Mouse (Mus musculus): ENCODE results near the gene Tusc2. TPM values are rescaled to one million over a fixed set of nuclear protein-coding genes. Genes with fewer than 3 reads are reported as not detected.
"Not testable (repeated sequence)": the region's sequence is repeated elsewhere in the genome, so short reads cannot be mapped to it uniquely, and the experiment has no call there.

The Tusc2 gene
- polyA plus RNA-seq, 1 experiment from 2014 or later = 125 TPM

DNA sequence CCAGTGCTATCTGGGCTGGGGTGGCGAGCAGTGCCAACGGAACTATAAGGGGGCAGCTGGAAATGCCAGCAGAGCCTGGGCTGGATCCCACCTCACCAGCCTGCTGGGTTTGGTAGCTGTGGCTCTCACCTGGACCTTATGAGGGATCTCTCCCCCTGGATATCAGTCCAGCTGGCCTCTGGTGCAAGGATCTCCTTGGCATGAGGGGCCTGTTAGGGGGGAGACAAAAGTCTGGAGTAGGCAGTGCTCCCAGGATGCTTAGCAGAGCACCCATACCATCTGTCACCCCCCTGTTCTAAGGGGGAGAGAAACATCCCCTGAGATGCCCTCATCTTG lies 9.2 kb downstream of the Tusc2 start:
- H3K4me1 ChIP-seq = peaks cover 43% of the 10 kb centered on the region
- WGBS = 100% methylated on average over 2 of the region's 2 CpGs
- no peak overlapping the region for H3K9ac ChIP-seq
- no peak overlapping the region for H3K4me3 ChIP-seq
- no peak for ATAC-seq (replicated peaks)
- no peaks in the 10 kb centered on the region for H3K27me3 ChIP-seq (replicated peaks)
- H3K27ac ChIP-seq = no peak overlapping the region
- no peaks in the 10 kb centered on the region for H3K9me3 ChIP-seq
- no peak overlapping the region for H3K4me2 ChIP-seq
- H3K36me3 ChIP-seq (replicated peaks) = peaks cover 25% of the 10 kb centered on the region

- H3K27me3 ChIP-seq (replicated peaks); H3K9me3 ChIP-seq; H3K4me2 ChIP-seq; H3K4me3 ChIP-seq; H3K27ac ChIP-seq; ATAC-seq (replicated peaks); H3K9ac ChIP-seq: not testable (repeated sequence)
- peaks cover 25% of the 10 kb centered on the region for H3K36me3 ChIP-seq (replicated peaks)
- WGBS = 78% methylated on average over 6 of the region's 6 CpGs
- peaks cover 33% of the 10 kb centered on the region for H3K4me1 ChIP-seq
Observed at GRCm38 (mm10) chr9:107573774-107574173, 10.7 kb downstream of the Tusc2 start.

DNA sequence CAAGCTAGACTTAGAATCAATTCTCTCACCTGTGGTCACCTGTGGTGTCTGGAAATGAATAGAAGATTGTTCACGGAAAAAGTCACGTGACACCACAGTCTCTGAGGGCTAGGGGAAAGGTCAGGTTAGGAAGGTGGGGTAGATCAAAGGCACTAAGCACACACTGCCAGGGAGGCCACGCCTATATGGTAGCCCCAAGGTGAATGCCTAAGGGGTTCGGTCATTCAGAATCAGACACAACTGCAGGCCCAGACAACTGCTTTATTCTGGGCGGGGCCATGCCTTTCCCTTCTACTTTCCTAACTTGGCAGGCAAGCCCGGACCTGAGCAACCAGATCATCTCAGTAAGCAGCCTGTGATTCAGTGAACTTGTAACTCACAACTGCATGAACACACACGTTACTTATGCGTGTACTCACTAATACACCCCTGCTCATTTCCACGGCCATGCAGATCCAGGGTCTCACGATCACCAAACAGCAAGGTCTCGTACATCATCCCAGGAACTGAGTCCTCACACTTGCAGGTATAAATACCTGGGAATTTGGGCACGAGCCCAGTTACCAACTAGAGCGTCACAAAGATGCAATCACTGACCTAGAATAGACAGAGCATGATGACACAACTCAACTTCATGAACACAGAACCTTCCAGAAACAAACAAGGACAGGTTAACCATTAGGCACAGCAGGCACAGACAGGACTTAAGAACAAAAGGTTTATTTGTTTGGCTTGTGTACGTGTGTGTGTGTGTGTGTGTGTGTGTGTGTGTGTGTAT lies 12.7 kb downstream of the Tusc2 start:
- 90% methylated on average over 14 of the region's 14 CpGs for WGBS

DNA sequence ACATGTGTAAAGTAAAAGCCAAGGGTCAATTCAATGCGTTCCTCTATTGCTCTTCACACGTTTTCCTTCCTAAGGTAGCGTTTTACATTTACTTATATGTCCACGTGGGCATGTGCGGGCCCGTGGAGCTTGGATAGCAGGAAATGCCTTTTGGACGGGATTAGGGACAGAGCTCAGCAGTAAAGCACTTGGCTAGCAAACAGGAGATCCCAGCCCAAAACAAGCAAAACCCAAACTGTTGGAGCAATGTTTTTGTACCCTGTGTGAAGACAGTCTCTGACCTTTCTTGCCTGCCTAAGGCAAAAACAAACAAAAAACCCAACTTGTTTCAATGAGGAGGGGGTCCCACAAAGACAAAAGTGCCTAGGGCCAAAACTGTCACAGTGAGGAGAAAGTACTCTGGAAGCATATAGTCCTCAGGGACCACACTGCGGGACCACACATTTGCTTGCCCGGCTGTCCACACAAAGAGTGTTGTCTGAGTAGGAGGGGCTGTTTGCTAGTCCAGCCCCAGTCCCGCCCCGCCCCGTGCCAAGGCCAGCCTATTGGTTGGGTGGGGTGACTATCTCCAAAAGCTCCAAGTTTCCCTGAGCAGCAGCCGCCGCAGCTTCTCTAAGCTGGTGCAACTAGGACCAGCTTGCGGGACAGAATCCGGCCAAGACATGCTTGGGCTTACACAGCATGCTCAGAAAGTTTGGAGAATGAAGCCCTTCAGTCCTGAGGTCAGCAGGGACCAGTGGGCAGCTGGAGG lies 13.5 kb downstream of the Tusc2 start, which contains the start of gene Hyal1:
Hyal1 (plus strand) TSS at position 571 of the 751 bp plus-strand sequence.
- Histone ChIP-seq H3K4me1 (peaks cover 34% of the 10 kb centered on the region), H3K4me2 (peak within 1 kb of the TSS; percentile 34), H3K27ac (peak within 1 kb of the TSS; percentile 43; the same call in 1 of the 2 replicates), H3K27me3 (replicated peaks) (no peaks in the 10 kb centered on the region), H3K4me3 (no peak within 1 kb of the TSS), H3K9ac (no peak within 1 kb of the TSS), H3K9me3 (no peaks in the 10 kb centered on the region), H3K36me3 (replicated peaks) (peaks cover 18% of the 10 kb centered on the region)
- 0 out of 2 replicates have a peak, but pooled peaks have one; percentile 30 for ATAC-seq (replicated peaks)
- 25% methylated on average over 16 of the region's 16 CpGs for WGBS

More for the DNA sequence above, 12.7 kb downstream of the Tusc2 start:
- Histone ChIP-seq H3K27ac (no peak overlapping the region), H3K4me2 (no peak overlapping the region), H3K9me3 (no peaks in the 10 kb centered on the region), H3K9ac (no peak overlapping the region), H3K4me1 (peaks cover 35% of the 10 kb centered on the region), H3K36me3 (replicated peaks) (peaks cover 24% of the 10 kb centered on the region), H3K27me3 (replicated peaks) (no peaks in the 10 kb centered on the region), H3K4me3 (no peak overlapping the region)
- no peak for ATAC-seq (replicated peaks)

GRCm38 (mm10) chr9:107577871-107578270 lies 14.8 kb downstream of the Tusc2 start:
- no peak overlapping the region for H3K4me3 ChIP-seq
- WGBS = 93% methylated on average over 10 of the region's 10 CpGs
- no peak overlapping the region for H3K4me2 ChIP-seq
- peaks cover 4% of the 10 kb centered on the region; the same call in 1 of the 2 replicates for H3K36me3 ChIP-seq (replicated peaks)
- peaks cover 34% of the 10 kb centered on the region for H3K4me1 ChIP-seq
- no peaks in the 10 kb centered on the region for H3K9me3 ChIP-seq
- H3K27ac ChIP-seq = no peak overlapping the region
- H3K9ac ChIP-seq = no peak overlapping the region
- ATAC-seq (replicated peaks) = no peak
- H3K27me3 ChIP-seq (replicated peaks) = no peaks in the 10 kb centered on the region

DNA sequence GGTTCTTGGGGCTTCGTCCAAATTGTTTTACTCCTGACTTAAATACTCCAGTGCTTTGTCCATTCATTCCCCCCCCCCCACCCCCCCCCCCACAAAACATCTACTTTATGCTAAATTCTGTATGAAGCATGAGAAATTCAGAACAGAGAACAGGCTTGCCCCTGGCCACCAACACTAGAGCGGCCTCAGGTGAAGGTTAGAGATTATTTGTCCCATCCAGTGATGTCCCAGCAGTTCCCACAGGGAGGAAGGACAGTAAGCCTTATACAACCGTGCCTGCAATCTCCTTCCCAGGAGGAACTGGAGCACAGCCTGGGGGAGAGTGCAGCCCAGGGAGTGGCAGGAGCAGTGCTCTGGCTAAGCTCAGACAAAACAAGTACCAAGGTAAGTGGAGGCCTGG lies 15.5 kb downstream of the Tusc2 start, which contains the start of gene Naa80:
Naa80 (plus strand) TSS at position 301 of the 400 bp plus-strand sequence.
- Histone ChIP-seq H3K36me3 (replicated peaks) (peaks cover 4% of the 10 kb centered on the region; the same call in 1 of the 2 replicates), H3K4me3 (no peak within 1 kb of the TSS), H3K9me3 (no peaks in the 10 kb centered on the region), H3K4me2 (no peak within 1 kb of the TSS), H3K27me3 (replicated peaks) (no peaks in the 10 kb centered on the region), H3K27ac (no peak within 1 kb of the TSS), H3K4me1 (peaks cover 34% of the 10 kb centered on the region), H3K9ac (0 out of 2 replicates have a peak within 1 kb of the TSS, but pooled peaks have one; percentile 8)
- ATAC-seq (replicated peaks) = no peak
- 77% methylated on average over 3 of the region's 3 CpGs for WGBS

DNA sequence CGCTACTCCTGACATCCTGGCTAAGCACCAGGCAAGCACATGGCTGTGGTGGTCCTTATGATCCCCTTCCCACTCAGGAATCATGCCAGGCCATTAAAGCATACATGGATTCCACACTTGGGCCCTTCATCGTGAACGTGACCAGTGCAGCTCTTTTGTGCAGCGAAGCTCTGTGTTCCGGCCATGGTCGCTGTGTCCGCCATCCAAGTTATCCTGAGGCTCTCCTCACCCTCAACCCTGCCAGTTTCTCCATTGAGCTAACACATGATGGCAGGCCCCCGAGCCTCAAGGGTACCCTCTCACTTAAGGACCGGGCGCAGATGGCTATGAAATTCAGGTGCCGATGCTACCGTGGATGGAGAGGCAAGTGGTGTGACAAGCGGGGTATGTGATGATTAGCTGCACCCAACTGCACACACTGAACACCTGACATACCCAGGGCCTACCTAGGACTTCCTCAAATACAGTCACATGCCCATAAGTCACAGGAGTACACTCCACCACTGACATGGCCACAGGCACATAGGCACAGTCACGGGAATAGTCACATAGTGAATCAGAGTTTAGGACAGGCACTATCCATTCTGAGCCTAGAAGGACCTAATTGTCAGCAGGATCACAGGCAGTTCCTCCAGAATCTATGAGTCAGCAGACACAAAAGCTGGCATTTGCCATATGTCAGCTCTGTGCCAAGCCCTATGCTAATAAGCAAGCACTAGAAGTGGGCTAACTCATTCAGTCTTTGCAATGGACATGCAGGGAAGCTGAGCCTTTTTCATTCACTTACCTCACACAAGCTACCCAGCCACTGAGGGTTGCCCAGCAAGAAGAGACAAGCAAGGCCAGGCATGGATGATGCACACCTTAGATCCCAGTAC lies 16.2 kb downstream of the Tusc2 start:
- Histone ChIP-seq H3K36me3 (replicated peaks) (peaks cover 4% of the 10 kb centered on the region; the same call in 1 of the 2 replicates), H3K27me3 (replicated peaks) (no peaks in the 10 kb centered on the region), H3K27ac (no peak overlapping the region), H3K4me1 (peaks cover 34% of the 10 kb centered on the region), H3K4me2 (peak overlapping the region; percentile 96; the same call in 1 of the 2 replicates), H3K9me3 (no peaks in the 10 kb centered on the region), H3K4me3 (no peak overlapping the region), H3K9ac (0 out of 2 replicates have a peak overlapping the region, but pooled peaks have one; percentile 8)
- ATAC-seq (replicated peaks) = no peak
- WGBS = 96% methylated on average over 14 of the region's 14 CpGs

DNA sequence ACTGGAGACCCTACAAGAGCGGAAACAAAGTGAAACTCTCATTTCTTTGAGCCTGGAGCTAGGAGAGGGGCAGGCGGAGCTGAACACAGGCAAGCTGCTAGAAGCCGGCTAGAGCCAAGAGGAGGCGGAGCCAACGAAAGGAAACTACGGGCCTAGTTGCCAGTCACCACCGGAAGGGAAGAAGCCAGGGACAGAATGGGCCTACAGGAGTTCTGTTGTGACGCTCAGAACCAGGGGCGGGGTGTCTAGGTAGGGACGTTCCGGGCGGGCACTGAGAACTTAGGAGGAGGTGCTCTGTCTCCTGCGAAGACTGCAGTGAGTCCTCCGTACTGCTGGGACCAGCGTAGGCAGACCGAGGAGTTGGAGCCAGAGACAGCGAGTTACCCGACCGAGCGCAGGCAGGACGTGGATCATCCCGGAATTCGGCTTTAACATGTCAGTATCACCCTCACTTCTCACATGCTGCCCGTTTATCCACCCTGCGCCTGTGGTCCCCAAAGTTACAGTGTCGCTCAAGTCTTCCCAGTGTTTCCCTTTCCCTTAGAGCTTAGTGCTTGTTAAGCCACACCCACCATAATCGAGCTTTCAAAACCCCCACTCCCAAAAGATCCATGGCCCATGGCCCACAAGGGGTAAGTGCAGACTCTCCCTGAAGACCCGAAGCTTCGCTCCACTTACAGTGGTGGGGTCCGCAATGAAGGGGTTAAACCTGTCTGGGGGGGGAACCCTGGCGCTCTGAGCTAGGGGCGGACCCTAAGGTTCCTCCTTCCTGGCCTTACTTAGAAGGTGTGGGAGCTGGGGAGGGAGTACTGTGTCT lies 17.7 kb downstream of the Tusc2 start, which contains the start of gene Hyal3:
Hyal3 (plus strand) TSS at position 318 of the 817 bp plus-strand sequence.
- Histone ChIP-seq H3K9me3 (no peaks in the 10 kb centered on the region), H3K9ac (peak within 1 kb of the TSS; percentile 68), H3K4me2 (peak within 1 kb of the TSS; percentile 96), H3K4me1 (peaks cover 34% of the 10 kb centered on the region), H3K27ac (peak within 1 kb of the TSS; percentile 82), H3K27me3 (replicated peaks) (no peaks in the 10 kb centered on the region), H3K36me3 (replicated peaks) (no peaks in the 10 kb centered on the region), H3K4me3 (peak within 1 kb of the TSS; percentile 57)
- WGBS = under 1% methylated on average over 32 of the region's 32 CpGs
- peak; percentile 77 for ATAC-seq (replicated peaks)

DNA sequence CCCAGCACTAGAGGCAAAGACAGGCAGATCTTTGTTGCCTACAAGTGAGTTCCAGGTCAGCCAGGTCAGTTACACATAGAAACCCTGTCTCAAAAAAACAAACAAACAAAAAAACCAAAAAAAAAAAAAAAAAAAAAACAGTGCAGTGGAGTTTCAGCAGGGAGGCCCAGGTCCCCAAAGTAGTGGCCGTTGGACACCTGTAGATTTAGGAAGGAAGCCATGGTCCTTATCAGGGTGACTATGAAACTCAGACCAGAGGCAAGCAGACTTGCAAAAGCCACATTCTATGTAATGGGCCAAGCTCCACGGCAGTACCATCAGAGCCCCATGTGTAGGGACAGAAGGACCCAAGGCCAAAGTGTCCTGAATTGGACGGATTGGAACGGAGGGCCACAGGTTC lies 18.5 kb downstream of the Tusc2 start:
- peaks cover 34% of the 10 kb centered on the region for H3K4me1 ChIP-seq
- peak overlapping the region; percentile 68 for H3K9ac ChIP-seq
- no peaks in the 10 kb centered on the region for H3K9me3 ChIP-seq
- peak overlapping the region; percentile 57 for H3K4me3 ChIP-seq
- no peak for ATAC-seq (replicated peaks)
- no peaks in the 10 kb centered on the region for H3K36me3 ChIP-seq (replicated peaks)
- H3K27me3 ChIP-seq (replicated peaks) = no peaks in the 10 kb centered on the region
- H3K4me2 ChIP-seq = peak overlapping the region; percentile 96
- WGBS = 76% methylated on average over 4 of the region's 4 CpGs
- H3K27ac ChIP-seq = peak overlapping the region; percentile 82; the same call in 1 of the 2 replicates

- no peaks in the 10 kb centered on the region for H3K27me3 ChIP-seq (replicated peaks)
- no peaks in the 10 kb centered on the region for H3K9me3 ChIP-seq
- H3K4me3 ChIP-seq = no peak overlapping the region
- H3K36me3 ChIP-seq (replicated peaks) = no peaks in the 10 kb centered on the region
- 88% methylated on average over 7 of the region's 7 CpGs for WGBS
- no peak for ATAC-seq (replicated peaks)
- H3K4me2 ChIP-seq = no peak overlapping the region
- H3K4me1 ChIP-seq = peaks cover 32% of the 10 kb centered on the region
- no peak overlapping the region for H3K9ac ChIP-seq
- no peak overlapping the region for H3K27ac ChIP-seq
Observed at GRCm38 (mm10) chr9:107582509-107583062, 19.5 kb downstream of the Tusc2 start.

- no peaks in the 10 kb centered on the region for H3K9me3 ChIP-seq
- no peak overlapping the region for H3K4me3 ChIP-seq
- H3K4me2 ChIP-seq = no peak overlapping the region
- no peak overlapping the region for H3K27ac ChIP-seq
- H3K27me3 ChIP-seq (replicated peaks) = no peaks in the 10 kb centered on the region
- H3K36me3 ChIP-seq (replicated peaks) = no peaks in the 10 kb centered on the region
- peaks cover 35% of the 10 kb centered on the region for H3K4me1 ChIP-seq
- ATAC-seq (replicated peaks) = no peak
- 93% methylated on average over 14 of the region's 14 CpGs for WGBS
- H3K9ac ChIP-seq = no peak overlapping the region
Observed at GRCm38 (mm10) chr9:107583174-107583573, 20.1 kb downstream of the Tusc2 start.
